8 mouse cellular contexts compared by ENCODE assay signal in genomic region chr4:107802450-107803331, GRCm38 (mm10). TPM values are rescaled to one million over a fixed set of nuclear protein-coding genes. Genes with fewer than 3 reads are reported as not detected.
DNase-seq lines count a peak whose midpoint lies in the region; ATAC-seq and TF ChIP-seq lines count a peak whose summit lies in the region.

No protein-coding gene starts in this region.

- peak overlapping the region; percentile 86 for H3K4me3 ChIP-seq in left cerebral cortex, adult 2 months
- H3K4me3 ChIP-seq in hindbrain, embryonic 11.5 days (ENCODE audit: low read depth, low read length): peak overlapping the region; percentile 83
- H3K4me3 ChIP-seq in liver, embryonic 16.5 days (ENCODE audit: low read depth, low read length): peak overlapping the region; percentile 78

- H3K4me2 ChIP-seq in hindbrain, embryonic 11.5 days (replicated peaks; ENCODE audit: low read depth, low read length): peak overlapping the region; percentile 91
- H3K4me2 ChIP-seq in liver, embryonic 16.5 days (ENCODE audit: low read depth, low read length): peak overlapping the region; percentile 100

- no peak for TF ChIP-seq CTCF in left cerebral cortex, adult 2 months (IDR thresholded peaks at IDR 0.05)

- H3K9ac ChIP-seq in hindbrain, embryonic 11.5 days (ENCODE audit: low read depth, low read length): peak overlapping the region; percentile 91
- peak overlapping the region; percentile 81 for H3K9ac ChIP-seq in liver, embryonic 16.5 days (ENCODE audit: low read depth, low read length)

- no peaks in the 10 kb centered on the region for H3K27me3 ChIP-seq in hindbrain, embryonic 11.5 days (ENCODE audit: control insufficient read depth, insufficient read depth, low read length)
- H3K27me3 ChIP-seq in liver, embryonic 16.5 days (ENCODE audit: control insufficient read depth, insufficient read depth, low read depth, low read length): peaks cover 3% of the 10 kb centered on the region; the same call in 1 of the 2 replicates

- H3K9me3 ChIP-seq in hindbrain, embryonic 11.5 days (ENCODE audit: control insufficient read depth, low read length): no peaks in the 10 kb centered on the region
- H3K9me3 ChIP-seq in liver, embryonic 16.5 days (replicated peaks; ENCODE audit: control insufficient read depth, low read length): no peaks in the 10 kb centered on the region

- peak overlapping the region; percentile 95 for H3K27ac ChIP-seq in left cerebral cortex, adult 2 months
- peak overlapping the region; percentile 94 for H3K27ac ChIP-seq in hindbrain, embryonic 11.5 days (ENCODE audit: low read depth, low read length)
- peak overlapping the region; percentile 82 for H3K27ac ChIP-seq in liver, embryonic 16.5 days (ENCODE audit: low read length)

- peak in 1 of 2 experiments; percentile 55 for DNase-seq in left cerebral cortex, adult 2 months (ENCODE audit: extremely low spot score in 1 of 2, low spot score in 2 of 2)
- DNase-seq in left cerebral cortex, adult 11 months (ENCODE audit: low spot score): no peak
- peak; percentile 25 for DNase-seq in MN1 (ENCODE audit: low spot score)
- DNase-seq in embryo, embryonic 10.5 days (ENCODE audit: low spot score): peak; percentile 41
- DNase-seq in hindbrain, embryonic 11.5 days (ENCODE audit: low spot score): peak; percentile 70
- DNase-seq in right cerebral cortex, postnatal 4 days: peak; percentile 51
- no peak for DNase-seq in ovary, adult 18-20 months (ENCODE audit: low spot score)

- peaks cover 5% of the 10 kb centered on the region; the same call in 1 of the 2 replicates for H3K4me1 ChIP-seq in hindbrain, embryonic 11.5 days (replicated peaks; ENCODE audit: control insufficient read depth, insufficient read depth, low read length)
- H3K4me1 ChIP-seq in liver, embryonic 16.5 days (ENCODE audit: control insufficient read depth, low read depth, low read length): peaks cover 27% of the 10 kb centered on the region

- ATAC-seq in hindbrain, embryonic 11.5 days (ENCODE audit: low FRiP score): peak; percentile 22
- ATAC-seq in liver, embryonic 16.5 days (ENCODE audit: low read depth): no peak

- intact Hi-C loops in left cerebral cortex, adult 2 months (cut with DNase I): loop anchor here (2.0 to 5.0 kb wide), 4 partner anchors 14 to 85 kb away; partner anchors contain the start of gene 0610037L13Rik

- under 1% methylated on average over 63 of the region's 65 CpGs for WGBS in hindbrain, embryonic 11.5 days
- under 1% methylated on average over 63 of the region's 65 CpGs for WGBS in liver, embryonic 16.5 days (ENCODE audit: insufficient replicate concordance)

- no peaks in the 10 kb centered on the region for H3K36me3 ChIP-seq in hindbrain, embryonic 11.5 days (ENCODE audit: control insufficient read depth, insufficient read depth, low read length)
- H3K36me3 ChIP-seq in liver, embryonic 16.5 days (ENCODE audit: control insufficient read depth, insufficient read depth): no peaks in the 10 kb centered on the region

RNA-seq across cellular contexts. Expression of gene Lrp8, which starts 0.6 kb away (rescaled TPM):
- total RNA-seq in left cerebral cortex, adult 2 months (2021): 100 to 1,000 TPM in 1 of 2 experiments, 10 to 100 TPM in 1; 93.2 to 123 TPM
- polyA plus RNA-seq in hindbrain, embryonic 11.5 days (2014; fragmentation: Nextera tagmentation; extraction: Ambion mirVana): 22.6 and 24.9 TPM in 2 replicates
- polyA plus RNA-seq in liver, embryonic 16.5 days (2015; fragmentation: Nextera tagmentation; extraction: Ambion mirVana): 0.44 and 0.46 TPM in 2 replicates

Comparison
In these comparisons a context has a peak if more than half of its experiments do, and no peak if none do; other contexts are left out.
1. DNase-seq: peak in MN1 (single experiment), embryo, embryonic 10.5 days (single experiment), hindbrain, embryonic 11.5 days (single experiment) and right cerebral cortex, postnatal 4 days (single experiment); none in left cerebral cortex, adult 11 months (single experiment) and ovary, adult 18-20 months (single experiment).
2. RNA of gene Lrp8, which starts 0.6 kb away (polyA plus RNA-seq): 22.6 to 24.9 TPM in hindbrain, embryonic 11.5 days; 0.44 to 0.46 TPM in liver, embryonic 16.5 days; every median in the first group is over 10 times any median in the second.
3. Peak in every context shown above with its lines, with median percentiles within 50 percentile points of each other: H3K27ac ChIP-seq and H3K4me3 ChIP-seq.